Mouse (Mus musculus): ENCODE data around the gene Kcnk10.

- no peak for TF ChIP-seq CTCF (IDR thresholded peaks at IDR 0.05; ENCODE audit: low read depth)
- no peak for TF ChIP-seq EP300 (optimal IDR thresholded peaks at IDR 0.05)
Observed at GRCm38 (mm10) chr12:98471232-98471631, 106.9 kb downstream of the Kcnk10 start.

Data from stomach, postnatal 0 days (tissue).